Mouse (Mus musculus) liver, adult 2 months (tissue): Measurements from ENCODE around the gene Col15a1.

Source experiments
- CTCF ChIP-seq: fragments of 200-500 bp; IDR thresholded peaks from 2 replicates; pipeline ENCODE4 v1.5.1; 2011; ENCODE audit warnings: low read depth, low read length, control low read depth
- POLR2A ChIP-seq: fragments of 200-500 bp; IDR thresholded peaks from 2 replicates; pipeline ENCODE4 v1.6.1; 2011; ENCODE audit warnings: low read length, control low read depth; ENCODE audit not compliant: insufficient read depth; ENCODE audit errors: extremely low read depth

- no peak for TF ChIP-seq POLR2A
- no peak for TF ChIP-seq CTCF
Observed at GRCm38 (mm10) chr4:47287468-47287867, 79.5 kb downstream of the Col15a1 start.
